Mouse (Mus musculus) thymus, adult 2 months (tissue): ENCODE measurements at regions not wholly inside any gene's neighbourhood (a gene's known extent, or its start where the extent isn't known, plus 50 kb on each side); places are given as distances from the start of the nearest gene placed in this dataset.

Source experiments
- DNase-seq: peaks from one replicate; pipeline ENCODE4 v3.0.0; 2021
- H3K27ac ChIP-seq: fragments of 200-500 bp; 2 replicates; pipeline ENCODE4 v1.5.1; 2012; ENCODE audit warnings: low read length, control low read depth; ENCODE audit not compliant: control insufficient read depth, insufficient read depth
- H3K27me3 ChIP-seq: fragments of 200-500 bp; 2 replicates; pipeline ENCODE4 v1.6.1; 2012; ENCODE audit warnings: mild to moderate bottlenecking, low read length, moderate library complexity, mixed read lengths; ENCODE audit not compliant: control insufficient read depth, insufficient read depth
- H3K36me3 ChIP-seq: fragments of 200-500 bp; 2 replicates; pipeline ENCODE4 v1.6.1; 2012; ENCODE audit warnings: mild to moderate bottlenecking, low read length, moderate library complexity; ENCODE audit not compliant: control insufficient read depth, insufficient read depth
- H3K4me1 ChIP-seq: fragments of 200-500 bp; replicated peaks from 2 replicates; pipeline ENCODE4 v1.6.1; 2012; ENCODE audit warnings: low read length; ENCODE audit not compliant: control insufficient read depth, insufficient read depth
- H3K4me3 ChIP-seq: fragments of 200-500 bp; 2 replicates; pipeline ENCODE4 v1.5.1; 2012; ENCODE audit warnings: mild to moderate bottlenecking, low read length, control low read depth, moderate library complexity; ENCODE audit not compliant: control insufficient read depth, insufficient read depth
- CTCF ChIP-seq: fragments of 200-500 bp; IDR thresholded peaks from 2 replicates; pipeline ENCODE4 v1.5.1; 2012; ENCODE audit warnings: mild to moderate bottlenecking, control low read depth, low read length, moderate library complexity, borderline replicate concordance; ENCODE audit not compliant: control insufficient read depth, poor library complexity, insufficient read depth; ENCODE audit errors: extremely low read depth
- POLR2A ChIP-seq: fragments of 200-500 bp; IDR thresholded peaks from 2 replicates; pipeline ENCODE4 v1.6.1; 2012; ENCODE audit warnings: mild to moderate bottlenecking, low read length, control low read depth, moderate library complexity; ENCODE audit not compliant: control insufficient read depth, poor library complexity, insufficient read depth; ENCODE audit errors: extremely low read depth
- WGBS: fragments of 180-500 bp; shearing (Covaris S2); methylation state at CpG from one replicate; pipeline ENCODE4 v1.1.7; 2018; 5-methylcytosine and 5-hydroxymethylcytosine counted together

DNA sequence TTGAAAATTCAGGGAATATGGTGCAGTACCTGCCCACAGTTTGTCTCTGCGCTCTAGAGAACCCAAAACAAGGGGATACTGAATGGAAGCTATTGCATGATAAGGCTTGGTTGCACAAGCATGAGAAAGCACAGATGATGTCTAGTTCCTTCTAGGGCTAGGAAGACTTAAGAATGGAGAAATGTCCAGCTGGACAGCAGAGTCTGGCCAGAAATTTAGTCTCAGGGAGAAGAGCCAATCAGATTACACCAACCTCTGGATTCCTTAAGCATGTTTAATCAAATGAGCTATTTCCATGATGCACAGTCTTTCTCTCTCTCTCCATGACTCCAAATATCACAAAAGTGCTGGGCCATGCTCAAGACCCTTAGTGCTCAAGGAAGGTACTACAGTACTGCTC is 147.8 kb downstream of the Lurap1l start:
- Histone ChIP-seq H3K27me3 (no peaks in the 10 kb centered on the region), H3K4me3 (no peak overlapping the region), H3K27ac (no peak overlapping the region), H3K36me3 (no peaks in the 10 kb centered on the region), H3K4me1 (no peaks in the 10 kb centered on the region)
- WGBS, result 87% methylated on average over 1 of the region's 1 CpGs
- TF ChIP-seq POLR2A, result no peak
- no peak for DNase-seq

DNA sequence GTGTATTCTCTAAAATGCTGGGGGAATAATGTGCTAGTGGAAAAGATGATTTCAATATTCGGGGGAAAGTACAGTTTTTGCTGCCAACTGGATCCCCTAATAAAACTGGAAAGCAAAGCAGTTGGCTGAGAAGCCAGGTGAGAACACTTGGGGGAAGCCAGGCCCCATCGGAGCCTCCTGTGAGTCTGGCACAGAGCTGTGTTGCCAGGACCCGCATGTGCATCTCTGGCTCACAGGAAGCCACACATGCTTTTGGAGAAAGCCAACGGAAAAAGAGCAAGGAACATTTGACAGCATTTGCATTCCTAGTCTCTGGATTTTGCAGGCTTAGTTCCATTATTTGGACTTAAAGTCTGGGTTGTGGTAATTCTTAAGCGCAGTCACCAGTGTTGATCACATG is 148.4 kb downstream of the Lurap1l start:
- H3K36me3 ChIP-seq, result no peaks in the 10 kb centered on the region
- H3K27ac ChIP-seq, result no peak overlapping the region
- DNase-seq, result no peak
- no peak overlapping the region for H3K4me3 ChIP-seq
- WGBS, result 91% methylated on average over 5 of the region's 5 CpGs
- H3K4me1 ChIP-seq, result no peaks in the 10 kb centered on the region
- no peaks in the 10 kb centered on the region for H3K27me3 ChIP-seq
- no peak for TF ChIP-seq POLR2A
- no peak for TF ChIP-seq CTCF

DNA sequence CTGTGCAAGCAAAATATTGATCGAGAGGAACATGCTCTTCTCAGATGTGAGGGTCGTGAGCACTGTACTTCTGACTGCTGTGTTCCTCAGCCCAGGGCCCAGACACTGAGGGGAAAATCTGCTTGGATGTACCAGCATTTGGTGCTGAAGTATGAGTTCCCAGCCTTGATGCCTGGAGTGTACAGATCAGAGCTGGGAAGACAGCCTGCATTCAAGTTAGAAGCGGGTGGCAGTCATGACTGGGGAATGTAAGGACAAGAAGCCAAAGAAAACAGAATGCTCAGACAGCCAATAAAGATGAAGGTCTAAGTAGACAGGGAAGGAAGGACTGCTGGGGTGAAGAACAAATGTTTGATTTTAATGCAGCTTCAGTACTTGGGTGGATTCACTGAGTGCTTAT is 148.9 kb downstream of the Lurap1l start:
- no peak for DNase-seq
- Histone ChIP-seq H3K27me3 (no peaks in the 10 kb centered on the region), H3K36me3 (no peaks in the 10 kb centered on the region), H3K4me1 (no peaks in the 10 kb centered on the region), H3K4me3 (no peak overlapping the region), H3K27ac (no peak overlapping the region)
- 88% methylated on average over 3 of the region's 3 CpGs for WGBS
- TF ChIP-seq POLR2A, result no peak
- no peak for TF ChIP-seq CTCF

DNA sequence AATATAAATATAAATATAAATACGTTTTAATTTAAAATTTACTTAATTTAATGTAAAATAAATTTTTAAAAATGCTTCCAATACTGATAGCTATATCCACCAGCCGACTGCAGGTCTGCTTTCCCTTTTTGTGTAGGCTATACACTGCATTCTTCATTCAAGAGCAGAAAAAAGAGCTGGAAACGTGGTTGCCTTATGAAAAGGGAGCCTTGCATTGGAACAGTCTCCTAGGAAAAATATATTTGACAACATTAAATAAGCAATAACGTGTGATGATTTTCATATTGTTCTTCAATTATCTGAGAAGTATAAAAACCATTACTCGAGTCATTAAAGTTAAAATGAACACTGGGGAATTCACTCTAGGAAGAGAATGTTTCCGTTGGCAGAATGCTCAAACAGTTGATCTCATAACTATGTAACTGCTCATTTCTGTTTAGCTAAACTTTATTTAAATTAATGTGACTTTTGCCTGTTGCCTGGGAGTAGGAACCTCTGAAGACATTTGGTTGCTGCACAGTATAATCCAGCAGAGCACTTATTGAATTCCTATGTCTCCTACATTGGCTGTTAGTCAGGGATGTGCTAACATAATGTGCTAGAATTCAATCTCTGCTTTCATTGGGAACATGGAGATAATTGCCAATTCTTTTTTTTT is 172.0 kb downstream of the Lurap1l start:
- H3K36me3 ChIP-seq, result no peaks in the 10 kb centered on the region
- H3K4me3 ChIP-seq, result no peak overlapping the region
- no peaks in the 10 kb centered on the region for H3K27me3 ChIP-seq
- no peak for DNase-seq
- H3K4me1 ChIP-seq, result no peaks in the 10 kb centered on the region
- TF ChIP-seq CTCF (no peak), POLR2A (no peak)
- WGBS, result 81% methylated on average over 6 of the region's 6 CpGs
- no peak overlapping the region for H3K27ac ChIP-seq

DNA sequence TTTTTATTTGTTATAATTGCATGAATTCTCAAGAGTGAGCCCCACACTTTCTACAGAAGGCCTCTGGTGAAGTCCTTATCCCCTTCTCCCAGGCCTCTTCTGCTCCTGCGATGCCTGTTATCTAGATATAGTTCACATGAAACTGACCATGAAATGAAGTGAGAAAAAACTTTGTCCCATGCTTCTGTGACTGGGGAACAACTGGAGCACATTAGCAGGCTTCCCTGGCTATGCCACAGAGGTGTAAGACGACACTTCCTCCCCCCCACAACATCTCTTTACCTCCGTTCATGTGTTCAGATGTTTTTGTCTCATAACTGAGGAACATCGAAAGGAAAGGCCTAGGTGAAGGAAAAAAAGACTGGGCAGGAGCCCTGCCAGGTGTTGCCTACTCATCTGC is 174.7 kb downstream of the Lurap1l start:
- WGBS, result 72% methylated on average over 4 of the region's 4 CpGs
- Histone ChIP-seq H3K27me3 (no peaks in the 10 kb centered on the region), H3K27ac (no peak overlapping the region), H3K4me3 (no peak overlapping the region), H3K4me1 (no peaks in the 10 kb centered on the region), H3K36me3 (no peaks in the 10 kb centered on the region)
- TF ChIP-seq POLR2A (no peak), CTCF (no peak)
- DNase-seq, result no peak

DNA sequence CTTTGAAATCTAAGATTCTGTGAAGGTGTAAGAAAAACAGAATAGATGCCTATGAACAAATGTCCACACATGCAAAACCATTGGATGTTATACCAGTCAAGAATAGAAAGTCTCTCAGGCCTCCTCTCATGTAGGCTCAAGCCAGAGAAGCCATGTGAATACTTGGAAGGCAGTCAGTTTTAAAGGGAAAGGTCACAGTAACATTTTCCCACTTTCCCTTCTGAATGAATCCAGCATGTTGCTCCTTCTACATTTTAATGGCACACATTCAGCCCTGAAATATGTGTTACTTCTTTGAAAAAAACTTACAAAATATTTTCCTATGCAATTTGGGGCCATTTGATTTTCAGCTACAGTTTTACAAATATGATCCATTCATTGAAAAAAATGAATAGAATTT is 186.1 kb downstream of the Lurap1l start:
- no peak for TF ChIP-seq POLR2A
- no peak for TF ChIP-seq CTCF
- Histone ChIP-seq H3K4me1 (no peaks in the 10 kb centered on the region), H3K36me3 (no peaks in the 10 kb centered on the region), H3K4me3 (no peak overlapping the region), H3K27ac (no peak overlapping the region), H3K27me3 (no peaks in the 10 kb centered on the region)
- no peak for DNase-seq

DNA sequence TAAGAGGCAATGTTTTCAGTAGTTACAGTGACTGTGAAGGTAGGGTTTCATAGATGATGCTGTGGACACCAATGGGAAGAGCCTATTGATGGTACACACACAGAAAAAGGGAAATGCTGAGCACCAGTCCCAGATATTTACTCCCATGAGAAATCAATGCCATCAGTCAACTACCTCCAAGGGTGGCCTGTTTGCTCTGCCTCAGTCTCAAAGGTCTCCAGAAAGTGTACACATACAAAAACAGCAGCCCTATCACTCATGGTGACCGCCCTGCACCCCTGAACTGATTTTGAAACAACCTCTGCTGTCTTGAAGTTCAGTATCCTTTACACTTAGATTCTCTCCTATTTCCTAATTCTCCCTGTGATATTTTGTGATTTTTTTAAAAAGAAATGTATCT is 187.2 kb downstream of the Lurap1l start:
- H3K27me3 ChIP-seq, result no peaks in the 10 kb centered on the region
- no peak overlapping the region for H3K27ac ChIP-seq
- TF ChIP-seq POLR2A, result no peak
- TF ChIP-seq CTCF, result no peak
- WGBS, result 66% methylated on average over 1 of the region's 1 CpGs
- no peaks in the 10 kb centered on the region for H3K36me3 ChIP-seq
- no peak for DNase-seq
- H3K4me1 ChIP-seq, result no peaks in the 10 kb centered on the region
- no peak overlapping the region for H3K4me3 ChIP-seq
